Mouse (Mus musculus): ENCODE measurements at regions not wholly inside any gene's neighbourhood (a gene's known extent, or its start where the extent isn't known, plus 50 kb on each side); places are given as distances from the start of the nearest gene placed in this dataset.
"Not testable (repeated sequence)": the region's sequence is repeated elsewhere in the genome, so short reads cannot be mapped to it uniquely, and the experiment has no call there.

- no CpG with 5 or more reads among the region's 4 CpGs for WGBS
- not testable (repeated sequence) for ATAC-seq (replicated peaks; ENCODE audit: insufficient number of reproducible peaks, insufficient read depth, low FRiP score, low read depth); H3K4me3 ChIP-seq
Measured at GRCm38 (mm10) chr3:96374343-96374624, 77.8 kb downstream of the BC107364 start.

GRCm38 (mm10) chr3:96373600-96374342 lies 78.3 kb downstream of the BC107364 start:
- not testable (repeated sequence) for ATAC-seq (replicated peaks; ENCODE audit: insufficient number of reproducible peaks, insufficient read depth, low FRiP score, low read depth)
- WGBS, result 19% methylated on average over 2 of the region's 43 CpGs

More at GRCm38 (mm10) chr3:96374343-96374624, 77.8 kb downstream of the BC107364 start:
- H3K27me3 ChIP-seq; H3K4me2 ChIP-seq; H3K9me3 ChIP-seq (replicated peaks); H3K36me3 ChIP-seq; H3K4me1 ChIP-seq (replicated peaks); H3K9ac ChIP-seq; H3K27ac ChIP-seq: not testable (repeated sequence)

GRCm38 (mm10) chr3:96362581-96362980 lies 68.8 kb upstream of the Fcgr1 start:
- WGBS, result 35% methylated on average over 10 of the region's 10 CpGs
- H3K9ac ChIP-seq; ATAC-seq (replicated peaks; ENCODE audit: insufficient number of reproducible peaks, insufficient read depth, low FRiP score, low read depth); H3K4me2 ChIP-seq; H3K27ac ChIP-seq; H3K9me3 ChIP-seq (replicated peaks); H3K4me1 ChIP-seq (replicated peaks); H3K4me3 ChIP-seq; H3K36me3 ChIP-seq: not testable (repeated sequence)
- H3K27me3 ChIP-seq, result peaks cover 20% of the 10 kb centered on the region

More at GRCm38 (mm10) chr3:96373600-96374342, 78.3 kb downstream of the BC107364 start:
- not testable (repeated sequence) for H3K4me1 ChIP-seq (replicated peaks); H3K4me3 ChIP-seq; H3K9ac ChIP-seq; H3K27ac ChIP-seq; H3K9me3 ChIP-seq (replicated peaks); H3K36me3 ChIP-seq; H3K4me2 ChIP-seq; H3K27me3 ChIP-seq

- H3K4me1 ChIP-seq (replicated peaks), result no peaks in the 10 kb centered on the region
- H3K9ac ChIP-seq, result no peak overlapping the region
- H3K27me3 ChIP-seq, result peaks cover 20% of the 10 kb centered on the region
- H3K4me2 ChIP-seq, result no peak overlapping the region
- H3K36me3 ChIP-seq, result no peaks in the 10 kb centered on the region
- no peak overlapping the region for H3K27ac ChIP-seq
- H3K9me3 ChIP-seq (replicated peaks), result 0 out of 2 replicates have a peak, but pooled peaks cover 3% of the 10 kb centered on the region
- ATAC-seq (replicated peaks; ENCODE audit: insufficient number of reproducible peaks, insufficient read depth, low FRiP score, low read depth), result no peak
- no peak overlapping the region for H3K4me3 ChIP-seq
- WGBS, result 66% methylated on average over 3 of the region's 3 CpGs
Measured at GRCm38 (mm10) chr3:96360816-96361215, 67.0 kb upstream of the Fcgr1 start.

- not testable (repeated sequence) for ATAC-seq (replicated peaks; ENCODE audit: insufficient number of reproducible peaks, insufficient read depth, low FRiP score, low read depth); H3K27ac ChIP-seq; H3K9ac ChIP-seq; H3K36me3 ChIP-seq; H3K4me1 ChIP-seq (replicated peaks); H3K4me3 ChIP-seq; H3K4me2 ChIP-seq; H3K9me3 ChIP-seq (replicated peaks)
- H3K27me3 ChIP-seq, result peaks cover 20% of the 10 kb centered on the region
- 9% methylated on average over 2 of the region's 21 CpGs for WGBS
Measured at GRCm38 (mm10) chr3:96360214-96360536, 66.4 kb upstream of the Fcgr1 start.

GRCm38 (mm10) chr3:96359507-96360213 lies 65.9 kb upstream of the Fcgr1 start:
- not testable (repeated sequence) for H3K4me3 ChIP-seq; H3K27ac ChIP-seq; H3K36me3 ChIP-seq; H3K4me2 ChIP-seq; ATAC-seq (replicated peaks; ENCODE audit: insufficient number of reproducible peaks, insufficient read depth, low FRiP score, low read depth); H3K4me1 ChIP-seq (replicated peaks); H3K9ac ChIP-seq; H3K9me3 ChIP-seq (replicated peaks)
- H3K27me3 ChIP-seq, result peaks cover 20% of the 10 kb centered on the region
- WGBS, result no CpG with 5 or more reads among the region's 26 CpGs

GRCm38 (mm10) chr3:96351623-96352022 lies 57.9 kb upstream of the Fcgr1 start:
- not testable (repeated sequence) for H3K9ac ChIP-seq; H3K27me3 ChIP-seq; H3K36me3 ChIP-seq; H3K4me2 ChIP-seq; H3K4me3 ChIP-seq; H3K9me3 ChIP-seq (replicated peaks); ATAC-seq (replicated peaks; ENCODE audit: insufficient number of reproducible peaks, insufficient read depth, low FRiP score, low read depth); H3K4me1 ChIP-seq (replicated peaks); H3K27ac ChIP-seq
- no CpG with 5 or more reads among the region's 6 CpGs for WGBS

GRCm38 (mm10) chr3:96350985-96351384 lies 57.2 kb upstream of the Fcgr1 start:
- H3K36me3 ChIP-seq; H3K9ac ChIP-seq; H3K9me3 ChIP-seq (replicated peaks); ATAC-seq (replicated peaks; ENCODE audit: insufficient number of reproducible peaks, insufficient read depth, low FRiP score, low read depth); H3K27me3 ChIP-seq; H3K4me1 ChIP-seq (replicated peaks); H3K27ac ChIP-seq; H3K4me2 ChIP-seq; H3K4me3 ChIP-seq: not testable (repeated sequence)
- WGBS, result no CpG with 5 or more reads among the region's 13 CpGs

GRCm38 (mm10) chr3:96346543-96346942 lies 52.8 kb upstream of the Fcgr1 start:
- H3K36me3 ChIP-seq; ATAC-seq (replicated peaks; ENCODE audit: insufficient number of reproducible peaks, insufficient read depth, low FRiP score, low read depth); H3K4me1 ChIP-seq (replicated peaks); H3K9me3 ChIP-seq (replicated peaks); H3K4me2 ChIP-seq; H3K9ac ChIP-seq; H3K27ac ChIP-seq; H3K4me3 ChIP-seq: not testable (repeated sequence)
- H3K27me3 ChIP-seq, result peaks cover 33% of the 10 kb centered on the region
- no CpG with 5 or more reads among the region's 17 CpGs for WGBS

GRCm38 (mm10) chr3:96343471-96344120 lies 49.8 kb upstream of the Fcgr1 start:
- no peak overlapping the region for H3K4me3 ChIP-seq
- H3K9ac ChIP-seq, result no peak overlapping the region
- peaks cover 53% of the 10 kb centered on the region for H3K27me3 ChIP-seq
- peaks cover 3% of the 10 kb centered on the region; the same call in 1 of the 2 replicates for H3K4me1 ChIP-seq (replicated peaks)
- H3K36me3 ChIP-seq, result no peaks in the 10 kb centered on the region
- H3K4me2 ChIP-seq, result no peak overlapping the region
- no peak overlapping the region for H3K27ac ChIP-seq
- WGBS, result 1% methylated on average over 27 of the region's 27 CpGs
- no peaks in the 10 kb centered on the region for H3K9me3 ChIP-seq (replicated peaks)
- no peak for ATAC-seq (replicated peaks; ENCODE audit: insufficient number of reproducible peaks, insufficient read depth, low FRiP score, low read depth)
